Mouse (Mus musculus) heart, embryonic 15.5 days (tissue): ENCODE measurements around the gene Pcgf1. TPM values are rescaled to one million over a fixed set of nuclear protein-coding genes. Genes with fewer than 3 reads are reported as not detected.
A peak's percentile ranks its signal among the peaks of the same experiment; 100 is the strongest.

Source experiments
- ATAC-seq: fragments of 200-750 bp; cut with Nextera tagmentation; replicated peaks from 2 replicates; pipeline ENCODE4 v1.8.0; 2017; ENCODE audit warnings: low read depth, moderate TSS enrichment; ENCODE audit not compliant: insufficient number of reproducible peaks, insufficient read depth, low FRiP score
- H3K27ac ChIP-seq: fragments of 300-500 bp; sonication (generic); 2 replicates; pipeline ENCODE4 v1.5.1; 2015; ENCODE audit warnings: mild to moderate bottlenecking, inconsistent platforms
- H3K27me3 ChIP-seq: fragments of 300-500 bp; sonication (generic); 2 replicates; pipeline ENCODE4 v1.6.1; 2015; ENCODE audit warnings: inconsistent platforms
- H3K36me3 ChIP-seq: fragments of 300-500 bp; sonication (generic); 2 replicates; pipeline ENCODE4 v1.6.1; 2015; ENCODE audit warnings: mild to moderate bottlenecking, inconsistent platforms
- H3K4me1 ChIP-seq: fragments of 300-500 bp; sonication (generic); replicated peaks from 2 replicates; pipeline ENCODE4 v1.6.1; 2015; ENCODE audit warnings: inconsistent platforms
- H3K4me2 ChIP-seq: fragments of 300-500 bp; sonication (generic); 2 replicates; pipeline ENCODE4 v1.6.1; 2015; ENCODE audit warnings: inconsistent platforms, mild to moderate bottlenecking, moderate library complexity
- H3K4me3 ChIP-seq: fragments of 300-500 bp; sonication (generic); 2 replicates; pipeline ENCODE4 v1.5.1; 2015; ENCODE audit warnings: mild to moderate bottlenecking, inconsistent platforms
- H3K9ac ChIP-seq: fragments of 300-500 bp; sonication (generic); 2 replicates; pipeline ENCODE4 v1.6.1; 2015; ENCODE audit warnings: mild to moderate bottlenecking, inconsistent platforms
- H3K9me3 ChIP-seq: fragments of 300-500 bp; sonication (generic); replicated peaks from 2 replicates; pipeline ENCODE4 v1.6.1; 2016; ENCODE audit warnings: inconsistent platforms
- WGBS: fragments of 180-500 bp; shearing (Covaris S2); methylation state at CpG from one replicate; pipeline ENCODE4 v1.1.7; 2015; ENCODE audit warnings: mixed read lengths; 5-methylcytosine and 5-hydroxymethylcytosine counted together
- polyA plus RNA-seq: library from polyadenylated mRNA; unstranded; fragments of >200 nt; fragmentation: Nextera tagmentation; extraction: Ambion mirVana; gene quantifications from 2 replicates; pipeline ENCODE4 v1.2.1, GENCODE M21; 2015

Pcgf1 gene
- polyA plus RNA-seq, 1 experiment from 2014 or later, result 13.8 TPM

GRCm38 (mm10) chr6:83118825-83119733 lies 41.4 kb downstream of the Pcgf1 start:
- Histone ChIP-seq H3K4me2 (no peak overlapping the region), H3K27me3 (no peaks in the 10 kb centered on the region), H3K27ac (peak overlapping the region; percentile 31; the same call in 1 of the 2 replicates), H3K36me3 (peaks cover 16% of the 10 kb centered on the region; the same call in 1 of the 2 replicates), H3K9ac (no peak overlapping the region), H3K9me3 (no peaks in the 10 kb centered on the region), H3K4me1 (peaks cover 53% of the 10 kb centered on the region), H3K4me3 (no peak overlapping the region)
- no peak for ATAC-seq
- 74% methylated on average over 14 of the region's 14 CpGs for WGBS

DNA sequence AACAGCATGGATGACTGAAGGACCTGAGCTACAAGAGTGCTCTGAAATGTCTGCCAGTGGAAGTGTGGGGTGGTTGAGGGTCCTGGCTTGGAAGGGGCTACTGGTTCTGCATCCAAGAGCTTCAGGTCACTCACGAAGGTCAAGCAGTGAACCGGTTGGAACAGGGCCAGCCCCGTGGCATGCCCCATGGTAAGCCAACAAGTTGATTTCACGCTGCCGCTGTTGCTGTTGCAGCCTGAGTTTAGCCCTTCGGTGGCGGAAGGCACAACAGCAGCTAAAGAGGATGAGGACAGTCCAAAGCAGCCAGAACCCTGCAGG lies 42.0 kb downstream of the Pcgf1 start:
- H3K9ac ChIP-seq, result no peak overlapping the region

DNA sequence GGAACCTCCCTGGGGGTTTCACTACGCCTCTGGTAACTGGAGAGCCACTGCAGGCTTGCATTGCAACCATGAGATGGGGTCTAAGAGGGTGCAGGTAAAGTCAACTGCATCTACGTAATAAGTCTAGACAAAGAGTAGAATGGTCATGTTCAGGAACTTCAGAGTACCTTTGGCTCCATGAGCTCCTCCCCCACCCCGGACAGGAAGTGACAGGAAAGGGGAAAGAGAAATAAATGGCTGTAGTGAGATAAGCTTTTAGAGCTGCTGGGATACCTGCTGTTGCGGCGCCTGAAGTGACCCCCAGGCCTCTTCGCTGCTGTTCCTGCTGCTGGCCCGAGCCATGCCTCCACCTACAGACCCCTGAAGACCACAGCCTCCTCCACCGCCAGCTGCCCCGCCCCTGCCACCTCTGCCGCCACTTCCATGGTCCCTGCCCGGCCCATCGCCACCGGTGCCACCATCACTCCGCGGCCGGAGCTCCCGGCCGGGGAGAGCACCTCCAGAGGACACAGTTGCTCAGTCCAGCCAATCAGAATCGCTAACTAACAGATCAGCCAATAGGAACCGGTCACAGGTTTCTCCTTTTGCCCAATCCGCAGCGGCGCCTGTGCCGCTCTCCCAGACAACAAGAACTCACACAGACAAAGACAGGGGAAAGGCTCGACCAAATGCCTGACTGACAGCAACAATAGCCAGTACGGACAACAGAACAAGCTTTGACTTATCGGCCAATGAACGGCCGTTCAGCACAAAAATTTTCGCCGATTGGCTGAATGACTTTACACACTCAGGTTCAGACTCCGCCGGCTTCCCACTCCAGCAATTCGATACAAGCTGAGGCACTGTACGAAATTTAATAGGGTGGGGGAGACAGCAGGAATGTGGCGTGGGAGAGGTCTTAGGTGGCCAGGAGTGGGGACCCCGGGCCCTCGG lies 43.5 kb downstream of the Pcgf1 start, which contains the start of gene Wbp1:
TSS of gene Wbp1 (minus strand) at position 630 of the 933 bp plus-strand sequence.
- H3K4me2 ChIP-seq, result peak within 1 kb of the TSS; percentile 95
- H3K4me3 ChIP-seq, result peak within 1 kb of the TSS; percentile 77
- peaks cover 49% of the 10 kb centered on the region for H3K4me1 ChIP-seq
- no peaks in the 10 kb centered on the region for H3K27me3 ChIP-seq
- H3K27ac ChIP-seq, result peak within 1 kb of the TSS; percentile 92
- peak within 1 kb of the TSS; percentile 82 for H3K9ac ChIP-seq
- no peaks in the 10 kb centered on the region for H3K9me3 ChIP-seq
- H3K36me3 ChIP-seq, result peaks cover 16% of the 10 kb centered on the region; the same call in 1 of the 2 replicates
- under 1% methylated on average over 38 of the region's 38 CpGs for WGBS
- peak; percentile 96 for ATAC-seq

More for the DNA sequence above, 42.0 kb downstream of the Pcgf1 start:
- H3K4me3 ChIP-seq, result 0 out of 2 replicates have a peak overlapping the region, but pooled peaks have one; percentile 77
- peak overlapping the region; percentile 95; the same call in 1 of the 2 replicates for H3K4me2 ChIP-seq
- H3K36me3 ChIP-seq, result peaks cover 16% of the 10 kb centered on the region; the same call in 1 of the 2 replicates
- H3K27ac ChIP-seq, result peak overlapping the region; percentile 31; the same call in 1 of the 2 replicates
- H3K27me3 ChIP-seq, result no peaks in the 10 kb centered on the region
- H3K4me1 ChIP-seq, result peaks cover 54% of the 10 kb centered on the region
- ATAC-seq, result no peak
- no peaks in the 10 kb centered on the region for H3K9me3 ChIP-seq
- 75% methylated on average over 7 of the region's 7 CpGs for WGBS

DNA sequence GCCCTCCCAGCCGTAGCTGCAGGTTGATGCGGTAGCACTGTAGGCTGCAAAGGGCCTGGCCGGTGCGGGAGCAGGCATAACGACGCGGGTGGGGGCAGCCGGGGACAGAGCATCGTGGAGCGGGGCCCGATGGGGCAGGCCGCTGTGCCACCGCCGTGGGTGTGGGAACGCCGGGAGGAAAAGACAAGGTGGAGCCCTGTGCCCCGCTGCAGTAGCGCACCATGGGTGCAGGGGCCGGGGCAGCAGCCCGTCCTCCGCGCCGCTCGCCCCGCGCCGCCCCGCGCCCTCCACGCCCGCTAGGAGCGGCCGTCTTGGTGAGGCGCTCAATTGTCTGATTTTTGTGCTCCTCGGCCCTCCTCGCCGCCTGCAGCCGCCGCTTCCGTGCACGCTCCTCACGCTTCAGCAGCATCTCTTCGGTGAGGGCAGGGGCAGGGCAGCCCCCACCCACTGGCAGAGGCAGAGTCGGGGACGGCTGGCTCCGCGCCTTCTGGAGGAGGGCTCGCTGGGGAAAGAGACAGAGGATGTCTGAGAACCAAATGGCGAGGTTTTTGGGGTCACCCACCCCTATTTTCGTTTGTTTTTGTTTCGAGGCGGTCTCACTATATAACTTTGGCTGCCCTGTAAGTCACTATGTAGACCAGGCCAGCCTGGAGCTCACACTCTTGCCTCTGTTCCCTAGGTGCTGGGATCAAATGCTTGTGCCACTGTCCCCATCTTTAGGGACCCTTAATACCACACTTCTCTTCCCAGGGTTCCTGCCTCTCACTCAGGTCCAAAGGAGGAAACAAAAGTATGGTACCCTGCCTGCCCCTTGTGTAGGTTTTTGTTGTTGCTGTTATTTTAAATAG lies 44.4 kb downstream of the Pcgf1 start:
- H3K27ac ChIP-seq, result peak overlapping the region; percentile 92
- 2% methylated on average over 52 of the region's 52 CpGs for WGBS
- H3K36me3 ChIP-seq, result peaks cover 16% of the 10 kb centered on the region; the same call in 1 of the 2 replicates
- no peaks in the 10 kb centered on the region for H3K9me3 ChIP-seq
- H3K4me3 ChIP-seq, result peak overlapping the region; percentile 77
- no peaks in the 10 kb centered on the region for H3K27me3 ChIP-seq
- H3K9ac ChIP-seq, result peak overlapping the region; percentile 80
- H3K4me1 ChIP-seq, result peaks cover 43% of the 10 kb centered on the region
- H3K4me2 ChIP-seq, result peak overlapping the region; percentile 95
- ATAC-seq, result peak; percentile 42

GRCm38 (mm10) chr6:83122961-83123360 lies 45.3 kb downstream of the Pcgf1 start:
- Histone ChIP-seq H3K4me3 (peak overlapping the region; percentile 77; the same call in 1 of the 2 replicates), H3K4me1 (peaks cover 43% of the 10 kb centered on the region), H3K9ac (no peak overlapping the region), H3K9me3 (no peaks in the 10 kb centered on the region), H3K36me3 (peaks cover 8% of the 10 kb centered on the region; the same call in 1 of the 2 replicates), H3K27ac (no peak overlapping the region), H3K4me2 (peak overlapping the region; percentile 95; the same call in 1 of the 2 replicates), H3K27me3 (no peaks in the 10 kb centered on the region)
- 87% methylated on average over 5 of the region's 5 CpGs for WGBS
- no peak for ATAC-seq

GRCm38 (mm10) chr6:83124851-83125312 lies 47.2 kb downstream of the Pcgf1 start:
- peak overlapping the region; percentile 77 for H3K9ac ChIP-seq
- H3K36me3 ChIP-seq, result peaks cover 4% of the 10 kb centered on the region; the same call in 1 of the 2 replicates
- H3K4me3 ChIP-seq, result peak overlapping the region; percentile 72
- no peak for ATAC-seq
- peak overlapping the region; percentile 68 for H3K27ac ChIP-seq
- peaks cover 35% of the 10 kb centered on the region for H3K4me1 ChIP-seq
- peak overlapping the region; percentile 93 for H3K4me2 ChIP-seq
- no peaks in the 10 kb centered on the region for H3K9me3 ChIP-seq
- no peaks in the 10 kb centered on the region for H3K27me3 ChIP-seq
- WGBS, result under 1% methylated on average over 30 of the region's 30 CpGs

- peaks cover 31% of the 10 kb centered on the region for H3K4me1 ChIP-seq
- ATAC-seq, result no peak
- H3K27ac ChIP-seq, result peak within 1 kb of the TSS; percentile 68
- peak within 1 kb of the TSS; percentile 72 for H3K4me3 ChIP-seq
- no peaks in the 10 kb centered on the region for H3K9me3 ChIP-seq
- H3K36me3 ChIP-seq, result peaks cover 4% of the 10 kb centered on the region; the same call in 1 of the 2 replicates
- peak within 1 kb of the TSS; percentile 93 for H3K4me2 ChIP-seq
- H3K27me3 ChIP-seq, result no peaks in the 10 kb centered on the region
- H3K9ac ChIP-seq, result peak within 1 kb of the TSS; percentile 77
- 25% methylated on average over 5 of the region's 5 CpGs for WGBS
Observed at GRCm38 (mm10) chr6:83125331-83125730, 47.7 kb downstream of the Pcgf1 start, which contains the start of gene Ino80b. TSS of gene Ino80b (minus strand) at chr6:83125431.

- Histone ChIP-seq H3K4me1 (peaks cover 22% of the 10 kb centered on the region), H3K9me3 (no peaks in the 10 kb centered on the region), H3K4me2 (no peak overlapping the region), H3K9ac (no peak overlapping the region), H3K27me3 (no peaks in the 10 kb centered on the region), H3K27ac (no peak overlapping the region), H3K36me3 (peaks cover 4% of the 10 kb centered on the region; the same call in 1 of the 2 replicates), H3K4me3 (no peak overlapping the region)
- WGBS, result 91% methylated on average over 5 of the region's 5 CpGs
- ATAC-seq, result no peak
Observed at GRCm38 (mm10) chr6:83127419-83127818, 49.8 kb downstream of the Pcgf1 start.
